8 mouse cellular contexts compared by ENCODE assay signal in the genomic region with DNA sequence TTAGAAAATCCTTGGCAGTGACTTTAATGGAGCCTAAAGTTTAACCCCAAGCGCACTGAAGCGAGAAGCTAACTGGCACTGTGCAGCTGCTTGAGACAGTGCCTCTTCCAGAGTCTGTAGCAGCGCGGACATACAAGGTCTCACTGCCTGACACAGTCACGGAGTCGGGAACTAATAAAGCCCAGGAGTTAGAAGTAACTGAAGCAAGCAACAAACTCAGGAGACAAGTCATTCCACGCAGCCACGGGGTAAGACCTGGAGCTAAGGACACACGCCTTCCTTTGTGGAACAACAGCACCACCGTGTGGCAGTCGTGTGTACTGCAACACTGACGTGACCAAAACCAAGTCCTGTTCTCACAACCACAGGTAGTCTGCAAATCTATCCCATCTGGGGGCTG. TPM values are rescaled to one million over a fixed set of nuclear protein-coding genes. Genes with fewer than 3 reads are reported as not detected.
DNase-seq lines count a peak whose midpoint lies in the region; ATAC-seq lines count a peak whose summit lies in the region.

No protein-coding gene starts in this region.

- H3K4me2 ChIP-seq in embryonic facial prominence, embryonic 14.5 days (ENCODE audit: low read depth, low read length) = peak overlapping the region; percentile 18; the same call in 1 of the 2 replicates
- H3K4me2 ChIP-seq in kidney, embryonic 16.5 days (replicated peaks; ENCODE audit: low read depth, low read length) = no peak overlapping the region

- no peaks in the 10 kb centered on the region for H3K9me3 ChIP-seq in embryonic facial prominence, embryonic 14.5 days (ENCODE audit: control insufficient read depth, low read length)
- H3K9me3 ChIP-seq in kidney, embryonic 16.5 days (ENCODE audit: low read length) = no peaks in the 10 kb centered on the region

- H3K9ac ChIP-seq in embryonic facial prominence, embryonic 14.5 days (ENCODE audit: low read depth, low read length) = no peak overlapping the region
- no peak overlapping the region for H3K9ac ChIP-seq in kidney, embryonic 16.5 days (replicated peaks; ENCODE audit: low read length)

- H3K27me3 ChIP-seq in embryonic facial prominence, embryonic 14.5 days (replicated peaks; ENCODE audit: control insufficient read depth, insufficient read depth, low read length) = no peaks in the 10 kb centered on the region
- H3K27me3 ChIP-seq in kidney, embryonic 16.5 days (ENCODE audit: insufficient read depth, low read length) = no peaks in the 10 kb centered on the region

- DNase-seq in A20 (ENCODE audit: low read depth, low spot score) (peak; percentile 81), liver (peak; percentile 82)
- peak; percentile 52 to 63 for DNase-seq in adrenal gland, postnatal 4 days (ENCODE audit: low spot score in 2 of 2)
- DNase-seq in embryonic facial prominence, embryonic 14.5 days (ENCODE audit: low spot score) = peak; percentile 88
- DNase-seq in heart, adult 8-10 months (ENCODE audit: low spot score) = peak; percentile 77
- peak; percentile 41 to 65 for DNase-seq in spleen, postnatal 14 days (ENCODE audit: low spot score in 2 of 2)

- WGBS in embryonic facial prominence, embryonic 14.5 days = 27% methylated on average over 12 of the region's 12 CpGs
- WGBS in kidney, embryonic 16.5 days = 28% methylated on average over 12 of the region's 12 CpGs

- H3K4me1 ChIP-seq in embryonic facial prominence, embryonic 14.5 days (ENCODE audit: control insufficient read depth, insufficient read depth, low read length) = no peaks in the 10 kb centered on the region
- H3K4me1 ChIP-seq in kidney, embryonic 16.5 days (ENCODE audit: insufficient read depth, low read length) = peaks cover 10% of the 10 kb centered on the region; the same call in 1 of the 2 replicates

- ATAC-seq in embryonic facial prominence, embryonic 14.5 days (ENCODE audit: low read depth) = peak; percentile 75
- ATAC-seq in kidney, embryonic 16.5 days (ENCODE audit: low FRiP score, low TSS enrichment) = peak; percentile 85
- peak; percentile 89 for ATAC-seq in monocyte, adult 5-6 weeks (replicated peaks; ENCODE audit: insufficient number of reproducible peaks, low FRiP score, low TSS enrichment, poor library complexity, severe bottlenecking)

- H3K27ac ChIP-seq in embryonic facial prominence, embryonic 14.5 days (replicated peaks; ENCODE audit: low read depth, low read length) = no peak overlapping the region
- no peak overlapping the region for H3K27ac ChIP-seq in kidney, embryonic 16.5 days (ENCODE audit: low read length)

- peaks cover 29% of the 10 kb centered on the region for H3K36me3 ChIP-seq in embryonic facial prominence, embryonic 14.5 days (ENCODE audit: control insufficient read depth, insufficient read depth, low read length)
- H3K36me3 ChIP-seq in kidney, embryonic 16.5 days (ENCODE audit: insufficient read depth, low read length) = peaks cover 14% of the 10 kb centered on the region

- H3K4me3 ChIP-seq in embryonic facial prominence, embryonic 14.5 days (ENCODE audit: low read depth, low read length) = no peak overlapping the region
- no peak overlapping the region for H3K4me3 ChIP-seq in kidney, embryonic 16.5 days (ENCODE audit: low read length)

RNA-seq across cellular contexts. Expression of gene Tgfb2, which starts 16.1 kb away (rescaled TPM):
- 1 to 10 TPM; 7.3 to 7.9 TPM for total RNA-seq in adrenal gland, postnatal 4 days (2021)
- polyA plus RNA-seq in embryonic facial prominence, embryonic 14.5 days (2014; fragmentation: Nextera tagmentation; extraction: Ambion mirVana) = 47.8 and 67.6 TPM in 2 replicates
- 1 to 10 TPM; 4.7 to 7.1 (median 5.6) TPM for total RNA-seq in heart, adult 8-10 months (2022)
- polyA plus RNA-seq in kidney, embryonic 16.5 days (2015; fragmentation: Nextera tagmentation; extraction: Ambion mirVana) = 17.5 and 20.6 TPM in 2 replicates
- 0.21 to 0.68 TPM (median 0.29 TPM) in 3 replicates for total RNA-seq in monocyte, adult 5-6 weeks (2017)

RNA-seq across cellular contexts. Expression of gene Rrp15, which starts 27.3 kb away (rescaled TPM):
- total RNA-seq in adrenal gland, postnatal 4 days (2021) = 10 to 100 TPM; 33.0 to 34.6 TPM
- 59.7 and 61.5 TPM in 2 replicates for polyA plus RNA-seq in embryonic facial prominence, embryonic 14.5 days (2014; fragmentation: Nextera tagmentation; extraction: Ambion mirVana)
- 1 to 10 TPM; 6.9 to 8.0 (median 7.8) TPM for total RNA-seq in heart, adult 8-10 months (2022)
- polyA plus RNA-seq in kidney, embryonic 16.5 days (2015; fragmentation: Nextera tagmentation; extraction: Ambion mirVana) = 69.3 and 73.1 TPM in 2 replicates
- total RNA-seq in monocyte, adult 5-6 weeks (2017) = 30.3 to 33.2 TPM (median 31.4 TPM) in 3 replicates
